Mouse (Mus musculus) limb, embryonic 14.5 days (tissue): Measurements from ENCODE around the gene Fam178b. TPM values are rescaled to one million over a fixed set of nuclear protein-coding genes. Genes with fewer than 3 reads are reported as not detected.
A peak's percentile ranks its signal among the peaks of the same experiment; 100 is the strongest.

ENCODE experiments used
- ATAC-seq: fragments of 200-750 bp; cut with Nextera tagmentation; 2 replicates; pipeline ENCODE4 v1.8.0; 2017; ENCODE audit warnings: low read depth, moderate number of reproducible peaks, moderate TSS enrichment; ENCODE audit not compliant: low FRiP score
- DNase-seq: peaks from one replicate; pipeline ENCODE4 v3.0.0-alpha.2; 2015; ENCODE audit warnings: low spot score
- H3K27ac ChIP-seq: fragments of 300-500 bp; sonication (generic); replicated peaks from 2 replicates; pipeline ENCODE4 v1.5.1; 2014; ENCODE audit warnings: low read depth, mild to moderate bottlenecking, low read length, moderate library complexity, mixed read lengths
- H3K27me3 ChIP-seq: fragments of 300-500 bp; sonication (generic); 2 replicates; pipeline ENCODE4 v1.6.1; 2014; ENCODE audit warnings: low read length, mixed read lengths; ENCODE audit not compliant: control insufficient read depth, insufficient read depth
- H3K36me3 ChIP-seq: fragments of 300-500 bp; sonication (generic); 2 replicates; pipeline ENCODE4 v1.6.1; 2014; ENCODE audit warnings: mild to moderate bottlenecking, low read length, moderate library complexity, mixed read lengths; ENCODE audit not compliant: control insufficient read depth, insufficient read depth
- H3K4me1 ChIP-seq: fragments of 300-500 bp; sonication (generic); 2 replicates; pipeline ENCODE4 v1.6.1; 2014; ENCODE audit warnings: antibody characterized with exemption, low read length, mixed read lengths; ENCODE audit not compliant: control insufficient read depth, insufficient read depth
- H3K4me2 ChIP-seq: fragments of 300-500 bp; sonication (generic); replicated peaks from 2 replicates; pipeline ENCODE4 v1.6.1; 2014; ENCODE audit warnings: low read depth, mild to moderate bottlenecking, low read length, moderate library complexity; ENCODE audit not compliant: severe bottlenecking
- H3K4me3 ChIP-seq: fragments of 300-500 bp; sonication (generic); replicated peaks from 2 replicates; pipeline ENCODE4 v1.5.1; 2014; ENCODE audit warnings: low read length
- H3K9ac ChIP-seq: fragments of 300-500 bp; sonication (generic); 2 replicates; pipeline ENCODE4 v1.6.1; 2014; ENCODE audit warnings: mild to moderate bottlenecking, low read depth, low read length, moderate library complexity; ENCODE audit not compliant: severe bottlenecking
- H3K9me3 ChIP-seq: fragments of 300-500 bp; sonication (generic); 2 replicates; pipeline ENCODE4 v1.6.1; 2016; ENCODE audit warnings: low read length; ENCODE audit not compliant: control insufficient read depth
- POLR2A ChIP-seq: fragments of 200-500 bp; IDR thresholded peaks from 2 replicates; pipeline ENCODE4 v1.8.0; 2012; ENCODE audit warnings: inconsistent platforms, mild to moderate bottlenecking, moderate library complexity, borderline replicate concordance; ENCODE audit not compliant: insufficient read depth, insufficient read length; ENCODE audit errors: extremely low read depth
- WGBS: fragments of 180-500 bp; shearing (Covaris S2); extraction: QIAGEN DNeasy Blood & Tissue Kit; methylation state at CpG from one replicate; pipeline ENCODE4 v1.1.7; 2014; 5-methylcytosine and 5-hydroxymethylcytosine counted together
- polyA plus RNA-seq, 2 experiments: library from polyadenylated mRNA; depleted of rRNA in 1 of 2; stranded (reverse) in 1 of 2; unstranded in 1 of 2; fragments of >200 nt; fragmentation: Nextera tagmentation in 1 of 2; extraction: Ambion mirVana in 1 of 2; gene quantifications; 2 replicates each; pipeline versions ENCODE4 v1.2.1 to v1.2.3; 2012 to 2014

The Fam178b gene
- polyA plus RNA-seq, 2 experiments, result 0.67 to 1.5 TPM

DNA sequence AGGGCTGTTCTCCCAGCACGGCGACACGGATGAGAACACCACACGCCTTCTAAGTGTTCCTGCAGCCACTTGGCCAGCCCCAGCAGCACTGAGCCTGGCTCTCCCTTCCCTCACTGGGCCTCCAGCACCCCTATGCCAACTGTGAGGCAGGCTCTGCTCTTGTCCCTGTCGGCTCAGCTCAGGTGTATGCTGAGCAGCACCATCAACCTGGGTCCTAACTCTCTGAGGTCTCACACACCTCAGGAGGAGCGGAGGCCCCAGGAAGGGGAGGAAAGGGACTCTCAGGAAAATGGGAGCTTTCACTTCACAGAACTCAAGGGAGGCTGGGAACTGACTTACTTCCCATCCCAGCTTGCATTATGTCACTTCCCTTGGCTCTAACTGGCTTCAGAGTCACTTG, 70.6 kb downstream of the Fam178b start:
- Histone ChIP-seq H3K27ac (peak overlapping the region; percentile 59; the same call in 1 of the 2 replicates), H3K4me2 (no peak overlapping the region), H3K27me3 (no peaks in the 10 kb centered on the region), H3K9me3 (no peaks in the 10 kb centered on the region), H3K36me3 (no peaks in the 10 kb centered on the region), H3K4me3 (no peak overlapping the region), H3K9ac (no peak overlapping the region), H3K4me1 (peaks cover 10% of the 10 kb centered on the region; the same call in 1 of the 2 replicates)
- ATAC-seq (no peak), DNase-seq (no peak)
- TF ChIP-seq POLR2A, result no peak
- 66% methylated on average over 6 of the region's 6 CpGs for WGBS

DNA sequence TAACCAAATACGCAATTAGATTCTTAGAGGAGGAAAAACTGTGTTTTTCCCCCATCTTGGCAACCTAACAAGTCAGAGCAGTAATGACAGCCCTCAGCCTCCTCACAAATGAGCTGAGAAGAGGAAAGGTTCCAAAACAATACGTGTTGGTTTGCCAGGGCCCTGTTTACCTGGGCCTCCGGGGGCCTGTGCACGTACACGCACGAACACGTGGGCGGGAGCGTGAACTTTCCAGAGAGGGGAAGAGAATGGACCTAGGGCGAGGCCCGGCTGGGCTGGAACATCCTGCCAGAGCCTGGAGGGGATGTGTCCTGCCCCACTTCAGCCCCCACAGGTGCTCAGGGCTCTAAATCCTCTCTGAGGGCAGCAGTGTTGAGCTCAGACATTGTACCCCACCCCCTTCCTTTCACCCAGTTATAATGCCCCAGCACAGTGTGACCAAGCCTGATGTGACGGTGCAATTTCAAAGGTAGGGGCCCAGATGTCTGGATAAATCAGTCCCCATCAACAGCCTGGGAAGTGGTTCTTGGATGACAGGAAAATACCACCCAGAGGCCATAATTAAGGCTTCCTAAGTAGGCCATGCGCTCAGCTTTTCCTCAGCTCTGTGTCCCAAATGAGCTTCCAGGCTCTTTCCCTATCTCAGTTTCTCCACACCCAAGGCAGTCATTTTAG, 71.4 kb downstream of the Fam178b start:
- no peaks in the 10 kb centered on the region for H3K9me3 ChIP-seq
- TF ChIP-seq POLR2A, result no peak
- ATAC-seq, result peak; percentile 26; the same call in 1 of the 2 replicates
- no peaks in the 10 kb centered on the region for H3K36me3 ChIP-seq
- no peak overlapping the region for H3K4me2 ChIP-seq
- peaks cover 14% of the 10 kb centered on the region for H3K4me1 ChIP-seq
- H3K27ac ChIP-seq, result peak overlapping the region; percentile 59
- no peaks in the 10 kb centered on the region for H3K27me3 ChIP-seq
- DNase-seq, result no peak
- no peak overlapping the region for H3K9ac ChIP-seq
- WGBS, result 54% methylated on average over 13 of the region's 13 CpGs
- no peak overlapping the region for H3K4me3 ChIP-seq

DNA sequence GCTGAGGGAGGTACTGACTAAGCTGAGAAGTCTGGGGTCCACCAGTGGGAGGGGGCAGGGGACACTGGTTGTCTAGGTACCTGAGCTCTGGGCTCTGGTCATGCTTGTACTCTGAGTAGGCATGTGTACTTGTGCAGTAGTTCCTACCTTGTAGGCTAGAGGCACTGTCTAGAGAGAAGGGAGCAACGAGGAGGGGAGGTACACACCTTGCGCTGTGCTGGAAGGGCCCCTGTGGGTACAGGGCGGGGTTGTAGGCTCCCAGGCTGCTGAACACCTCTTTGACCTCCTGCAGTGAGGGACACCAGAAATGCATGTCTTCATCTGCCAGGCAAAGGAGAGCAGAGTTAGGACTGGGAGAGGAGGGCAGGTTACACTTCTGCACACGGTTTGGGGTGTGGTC, 74.8 kb downstream of the Fam178b start:
- Histone ChIP-seq H3K27ac (no peak overlapping the region), H3K9me3 (no peaks in the 10 kb centered on the region), H3K36me3 (no peaks in the 10 kb centered on the region), H3K4me2 (no peak overlapping the region), H3K4me1 (peaks cover 14% of the 10 kb centered on the region), H3K27me3 (no peaks in the 10 kb centered on the region), H3K4me3 (no peak overlapping the region), H3K9ac (no peak overlapping the region)
- DNase-seq (no peak), ATAC-seq (no peak)
- no peak for TF ChIP-seq POLR2A
- WGBS, result 63% methylated on average over 4 of the region's 4 CpGs

DNA sequence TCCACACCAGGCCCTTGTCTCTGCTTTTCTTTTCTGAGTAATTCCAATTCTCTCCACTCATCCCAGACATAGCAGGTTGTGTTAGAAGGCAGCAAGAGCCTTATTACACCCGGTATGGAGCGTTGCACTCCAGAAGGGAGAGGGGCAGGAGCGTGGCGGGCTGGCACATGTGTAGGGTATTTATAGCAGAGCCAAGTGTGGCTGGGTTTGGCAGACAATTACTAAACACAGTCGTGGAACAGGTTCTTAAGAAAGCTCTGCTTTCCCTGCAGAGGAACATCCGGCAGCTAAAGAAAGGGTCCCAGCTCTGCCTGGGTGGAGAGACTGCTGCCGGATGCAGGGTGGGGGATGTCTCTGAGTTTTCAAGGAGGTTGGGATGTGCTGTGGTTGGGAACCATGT, 76.0 kb downstream of the Fam178b start:
- H3K4me2 ChIP-seq, result no peak overlapping the region
- H3K4me1 ChIP-seq, result peaks cover 11% of the 10 kb centered on the region
- H3K9me3 ChIP-seq, result no peaks in the 10 kb centered on the region
- no peak overlapping the region for H3K27ac ChIP-seq
- H3K36me3 ChIP-seq, result no peaks in the 10 kb centered on the region
- ATAC-seq, result no peak
- no peaks in the 10 kb centered on the region for H3K27me3 ChIP-seq
- no peak overlapping the region for H3K9ac ChIP-seq
- WGBS, result 42% methylated on average over 7 of the region's 7 CpGs
- no peak overlapping the region for H3K4me3 ChIP-seq
- DNase-seq, result no peak
- TF ChIP-seq POLR2A, result no peak

DNA sequence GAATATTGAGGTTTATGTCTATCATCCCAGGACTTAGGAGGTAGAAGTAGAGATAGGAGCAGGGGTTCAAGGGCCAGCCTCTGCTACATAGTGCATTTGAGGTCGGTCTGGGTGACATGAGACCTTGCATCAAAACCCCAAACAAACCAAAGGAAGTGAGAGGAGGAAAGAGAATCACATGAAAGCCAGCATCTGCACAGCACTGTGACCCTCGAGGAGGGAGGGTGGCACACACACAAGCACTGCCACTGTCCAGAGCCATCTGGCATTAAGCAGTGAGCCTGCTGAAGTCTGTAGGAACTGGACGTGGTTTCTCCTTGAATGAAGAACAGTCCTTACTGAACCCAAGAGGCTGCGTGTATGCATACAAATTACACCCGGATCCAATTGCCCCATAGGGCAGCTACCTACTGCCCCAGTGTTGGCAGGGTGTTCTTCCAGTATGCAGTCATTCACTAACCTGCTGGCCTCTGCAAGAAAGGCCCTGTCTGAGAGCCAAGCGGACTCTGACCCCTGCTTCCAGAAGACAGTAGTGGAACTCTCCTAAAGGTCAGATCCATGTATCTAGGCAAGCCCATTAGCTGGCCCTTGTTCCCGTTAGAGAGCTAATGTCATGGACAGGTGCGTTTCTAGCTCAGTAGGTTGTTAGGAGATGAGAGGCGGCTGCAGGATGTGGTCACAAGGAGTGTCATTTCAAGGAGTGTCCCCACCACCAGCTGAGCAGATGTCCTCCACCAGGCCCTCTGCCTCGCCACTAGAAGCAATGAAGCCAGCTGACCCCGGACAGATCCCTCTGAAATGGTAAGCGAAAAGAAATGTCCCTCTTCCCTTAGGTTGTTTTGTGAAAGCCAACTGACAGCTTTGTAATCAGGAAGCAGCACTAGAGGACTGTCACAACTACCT, 78.5 kb downstream of the Fam178b start:
- no peak for TF ChIP-seq POLR2A
- Histone ChIP-seq H3K4me2 (no peak overlapping the region), H3K36me3 (no peaks in the 10 kb centered on the region), H3K9me3 (no peaks in the 10 kb centered on the region), H3K4me1 (peaks cover 4% of the 10 kb centered on the region), H3K4me3 (no peak overlapping the region), H3K27me3 (no peaks in the 10 kb centered on the region), H3K9ac (no peak overlapping the region), H3K27ac (no peak overlapping the region)
- WGBS, result 77% methylated on average over 12 of the region's 12 CpGs
- ATAC-seq (no peak), DNase-seq (no peak)
